Mouse (Mus musculus): ENCODE measurements around the gene Tmem198. TPM values are rescaled to one million over a fixed set of nuclear protein-coding genes. Genes with fewer than 3 reads are reported as not detected.

Tmem198 gene
- total RNA-seq, 2 experiments from 2014 or later = 0.36 TPM; not detected in 1

GRCm38 (mm10) chr1:75455433-75455832 is 23.9 kb upstream of the Tmem198 start:
- DNase-seq (ENCODE audit: low spot score) = no peak

- no peak for DNase-seq (ENCODE audit: low spot score)
These were observed 23.4 kb upstream of the Tmem198 start for GRCm38 (mm10) chr1:75455948-75456347.

GRCm38 (mm10) chr1:75456746-75457564 is 22.4 kb upstream of the Tmem198 start:
- no peak for DNase-seq (ENCODE audit: low spot score)

- DNase-seq (ENCODE audit: low spot score) = no peak
These were observed 21.7 kb upstream of the Tmem198 start for GRCm38 (mm10) chr1:75457710-75458024.

GRCm38 (mm10) chr1:75458025-75458788 is 21.1 kb upstream of the Tmem198 start:
- DNase-seq (ENCODE audit: low spot score) = peak; percentile 39

GRCm38 (mm10) chr1:75458789-75459684 is 20.3 kb upstream of the Tmem198 start:
- DNase-seq (ENCODE audit: low spot score) = peak; percentile 66

- no peak for DNase-seq (ENCODE audit: low spot score)
These were observed 19.0 kb upstream of the Tmem198 start for GRCm38 (mm10) chr1:75460297-75460696.

- no peak for DNase-seq (ENCODE audit: low spot score)
These were observed 16.7 kb upstream of the Tmem198 start for GRCm38 (mm10) chr1:75462636-75463035.

GRCm38 (mm10) chr1:75463652-75464204 is 15.6 kb upstream of the Tmem198 start:
- no peak for DNase-seq (ENCODE audit: low spot score)

GRCm38 (mm10) chr1:75467215-75467927 is 12.0 kb upstream of the Tmem198 start:
- peak; percentile 86 for DNase-seq (ENCODE audit: low spot score)

- DNase-seq (ENCODE audit: low spot score) = no peak
These were observed 10.0 kb upstream of the Tmem198 start for GRCm38 (mm10) chr1:75469287-75469825.

- DNase-seq (ENCODE audit: low spot score) = no peak
These were observed 2.9 kb upstream of the Tmem198 start for GRCm38 (mm10) chr1:75476441-75476840.

- peak; percentile 75 for DNase-seq (ENCODE audit: low spot score)
These were observed 1.9 kb upstream of the Tmem198 start for GRCm38 (mm10) chr1:75477264-75477965.

- no peak for DNase-seq (ENCODE audit: low spot score)
These were observed 1.4 kb upstream of the Tmem198 start for GRCm38 (mm10) chr1:75477966-75478290.

- DNase-seq (ENCODE audit: low spot score) = peak; percentile 26
These were observed 835 bp upstream of the Tmem198 start for GRCm38 (mm10) chr1:75478497-75478896.

GRCm38 (mm10) chr1:75479635-75479989 is 280 bp downstream of the Tmem198 start:
- no peak for DNase-seq (ENCODE audit: low spot score)

- DNase-seq (ENCODE audit: low spot score) = no peak
These were observed 704 bp downstream of the Tmem198 start for GRCm38 (mm10) chr1:75480036-75480435.

GRCm38 (mm10) chr1:75480735-75481134 is 1.4 kb downstream of the Tmem198 start:
- DNase-seq (ENCODE audit: low spot score) = no peak

- no peak for DNase-seq (ENCODE audit: low spot score)
These were observed 7.2 kb downstream of the Tmem198 start for GRCm38 (mm10) chr1:75486561-75486960.

GRCm38 (mm10) chr1:75487040-75487404 is 7.7 kb downstream of the Tmem198 start:
- DNase-seq (ENCODE audit: low spot score) = no peak
